In genomic region chr6:120491862-120492498, GRCm38 (mm10) we compare ENCODE assay signal across 7 mouse cellular contexts. TPM values are rescaled to one million over a fixed set of nuclear protein-coding genes. Genes with fewer than 3 reads are reported as not detected.
DNase-seq lines count a peak whose midpoint lies in the region; ATAC-seq and TF ChIP-seq lines count a peak whose summit lies in the region.

No protein-coding gene starts in this region.

- H3K36me3 ChIP-seq in testis, adult 2 months (ENCODE audit: control insufficient read depth, insufficient read depth, low read length), result no peaks in the 10 kb centered on the region
- no peaks in the 10 kb centered on the region for H3K36me3 ChIP-seq in hindbrain, embryonic 13.5 days
- no peaks in the 10 kb centered on the region for H3K36me3 ChIP-seq in lung, embryonic 16.5 days (ENCODE audit: control insufficient read depth, insufficient read depth, low read length)

- DNase-seq in testis, postnatal 10 days (ENCODE audit: low spot score), result no peak
- no peak for DNase-seq in urinary bladder, postnatal 14 days (ENCODE audit: low spot score)
- DNase-seq in natural killer cell, adult 2 months (ENCODE audit: low spot score in 2 of 2), result no peak

- TF ChIP-seq POLR2A in testis, adult 2 months (IDR thresholded peaks at IDR 0.05; ENCODE audit: control insufficient read depth, low read depth, low read length), result no peak

- peak overlapping the region; percentile 89 for H3K9ac ChIP-seq in hindbrain, embryonic 13.5 days
- H3K9ac ChIP-seq in lung, embryonic 16.5 days (ENCODE audit: low read length), result no peak overlapping the region

- WGBS in hindbrain, embryonic 13.5 days, result 8% methylated on average over 22 of the region's 22 CpGs
- WGBS in lung, embryonic 16.5 days, result 7% methylated on average over 22 of the region's 22 CpGs

- H3K27me3 ChIP-seq in testis, adult 2 months (ENCODE audit: control insufficient read depth, insufficient read depth, low read length), result no peaks in the 10 kb centered on the region
- 0 out of 2 replicates have a peak, but pooled peaks cover 5% of the 10 kb centered on the region for H3K27me3 ChIP-seq in hindbrain, embryonic 13.5 days
- peaks cover 21% of the 10 kb centered on the region for H3K27me3 ChIP-seq in lung, embryonic 16.5 days (ENCODE audit: control insufficient read depth, insufficient read depth, low read depth, low read length)

- no peak overlapping the region for H3K27ac ChIP-seq in testis, adult 2 months (ENCODE audit: control insufficient read depth, insufficient read depth, low read depth, low read length)
- peak overlapping the region; percentile 95; the same call in 1 of the 2 replicates for H3K27ac ChIP-seq in hindbrain, embryonic 13.5 days
- 0 out of 2 replicates have a peak overlapping the region, but pooled peaks have one; percentile 45 for H3K27ac ChIP-seq in lung, embryonic 16.5 days (ENCODE audit: low read length)

- TF ChIP-seq CTCF in testis, adult 2 months (IDR thresholded peaks at IDR 0.05; ENCODE audit: control insufficient read depth, insufficient read depth, insufficient replicate concordance, low read depth, low read length), result no peak

- peaks cover 9% of the 10 kb centered on the region for H3K4me1 ChIP-seq in testis, adult 2 months (ENCODE audit: control insufficient read depth, insufficient read depth, low read length)
- H3K4me1 ChIP-seq in hindbrain, embryonic 13.5 days (replicated peaks), result peaks cover 59% of the 10 kb centered on the region
- peaks cover 16% of the 10 kb centered on the region for H3K4me1 ChIP-seq in lung, embryonic 16.5 days (replicated peaks; ENCODE audit: control insufficient read depth, insufficient read depth, low read length)

- no peaks in the 10 kb centered on the region for H3K9me3 ChIP-seq in hindbrain, embryonic 13.5 days
- no peaks in the 10 kb centered on the region for H3K9me3 ChIP-seq in lung, embryonic 16.5 days (ENCODE audit: control insufficient read depth, low read length)

- H3K4me2 ChIP-seq in hindbrain, embryonic 13.5 days, result peak overlapping the region; percentile 82
- H3K4me2 ChIP-seq in lung, embryonic 16.5 days (ENCODE audit: low read depth, low read length), result peak overlapping the region; percentile 99

- no peak for ATAC-seq in hindbrain, embryonic 13.5 days (ENCODE audit: low FRiP score)
- peak; percentile 77 for ATAC-seq in lung, embryonic 16.5 days (ENCODE audit: low read depth)
- no peak for ATAC-seq in frontal cortex, adult (ENCODE audit: low TSS enrichment)

- peak overlapping the region; percentile 71 for H3K4me3 ChIP-seq in testis, adult 2 months (ENCODE audit: control insufficient read depth, low read depth, low read length)
- peak overlapping the region; percentile 86 for H3K4me3 ChIP-seq in hindbrain, embryonic 13.5 days
- H3K4me3 ChIP-seq in lung, embryonic 16.5 days (ENCODE audit: low read length), result peak overlapping the region; percentile 67

RNA-seq across cellular contexts. Expression of gene Tmem121b, which starts 1.6 kb away (rescaled TPM):
- 0.10 and 0.14 TPM in 2 replicates for polyA plus RNA-seq in testis, adult 2 months (2012; rRNA removed)
- polyA plus RNA-seq in hindbrain, embryonic 13.5 days (2015; fragmentation: Nextera tagmentation; extraction: Ambion mirVana), result 3.5 and 3.9 TPM in 2 replicates
- polyA plus RNA-seq in lung, embryonic 16.5 days (2015; fragmentation: Nextera tagmentation; extraction: Ambion mirVana), result 0.10 and 0.14 TPM in 2 replicates

RNA-seq across cellular contexts. Expression of gene Il17ra, which starts 28.9 kb away (rescaled TPM):
- polyA plus RNA-seq in testis, adult 2 months (2012; rRNA removed), result 4.2 and 4.6 TPM in 2 replicates
- polyA plus RNA-seq in hindbrain, embryonic 13.5 days (2015; fragmentation: Nextera tagmentation; extraction: Ambion mirVana), result 8.9 and 9.8 TPM in 2 replicates
- polyA plus RNA-seq in lung, embryonic 16.5 days (2015; fragmentation: Nextera tagmentation; extraction: Ambion mirVana), result 8.6 and 8.9 TPM in 2 replicates

RNA-seq across cellular contexts. Expression of gene Hdhd5, which starts 39.1 kb away (rescaled TPM):
- polyA plus RNA-seq in testis, adult 2 months (2012; rRNA removed), result 30.0 and 33.0 TPM in 2 replicates
- polyA plus RNA-seq in hindbrain, embryonic 13.5 days (2015; fragmentation: Nextera tagmentation; extraction: Ambion mirVana), result 13.2 and 15.1 TPM in 2 replicates
- polyA plus RNA-seq in lung, embryonic 16.5 days (2015; fragmentation: Nextera tagmentation; extraction: Ambion mirVana), result 16.4 and 16.7 TPM in 2 replicates
